Mouse (Mus musculus) kidney, postnatal 0 days (tissue): ENCODE results near the gene Smim23. TPM values are rescaled to one million over a fixed set of nuclear protein-coding genes. Genes with fewer than 3 reads are reported as not detected.

Experiments
- ATAC-seq: fragments of 200-750 bp; cut with Nextera tagmentation; replicated peaks from 2 replicates; pipeline ENCODE4 v1.8.0; 2017; ENCODE audit warnings: low read depth, moderate number of reproducible peaks, moderate TSS enrichment, moderate library complexity; ENCODE audit not compliant: low FRiP score
- DNase-seq: peaks from one replicate; pipeline ENCODE4 v3.0.0-alpha.2; 2016; ENCODE audit warnings: low spot score
- H3K27ac ChIP-seq: fragments of 300-500 bp; sonication (generic); 2 replicates; pipeline ENCODE4 v1.5.1; 2014; ENCODE audit warnings: mild to moderate bottlenecking
- H3K27me3 ChIP-seq: fragments of 300-500 bp; sonication (generic); 2 replicates; pipeline ENCODE4 v1.6.1; 2014; ENCODE audit warnings: low read length, mixed read lengths; ENCODE audit not compliant: insufficient read depth
- H3K36me3 ChIP-seq: fragments of 300-500 bp; sonication (generic); 2 replicates; pipeline ENCODE4 v1.6.1; 2014; ENCODE audit warnings: low read length, mixed read lengths; ENCODE audit not compliant: insufficient read depth
- H3K4me1 ChIP-seq: fragments of 300-500 bp; sonication (generic); replicated peaks from 2 replicates; pipeline ENCODE4 v1.6.1; 2014; ENCODE audit warnings: antibody characterized with exemption, low read length, mixed read lengths; ENCODE audit not compliant: insufficient read depth
- H3K4me2 ChIP-seq: fragments of 300-500 bp; sonication (generic); 2 replicates; pipeline ENCODE4 v1.6.1; 2014; ENCODE audit warnings: mild to moderate bottlenecking, low read length, moderate library complexity, mixed read lengths
- H3K4me3 ChIP-seq: fragments of 300-500 bp; sonication (generic); replicated peaks from 2 replicates; pipeline ENCODE4 v1.5.1; 2014; ENCODE audit warnings: low read depth, low read length
- H3K9ac ChIP-seq: fragments of 300-500 bp; sonication (generic); 2 replicates; pipeline ENCODE4 v1.6.1; 2014; ENCODE audit warnings: low read depth, low read length
- H3K9me3 ChIP-seq: fragments of 300-500 bp; sonication (generic); replicated peaks from 2 replicates; pipeline ENCODE4 v1.6.1; 2016; ENCODE audit warnings: low read length, inconsistent platforms, mixed read lengths
- CTCF ChIP-seq: IDR thresholded peaks from 2 replicates; pipeline ENCODE4 v1.5.1; 2016; ENCODE audit warnings: antibody characterized with exemption, low read depth, mild to moderate bottlenecking, moderate library complexity
- WGBS: fragments of 180-500 bp; shearing (Covaris S2); extraction: QIAGEN DNeasy Blood & Tissue Kit; methylation state at CpG from one replicate; pipeline ENCODE4 v1.1.7; 2014; 5-methylcytosine and 5-hydroxymethylcytosine counted together
- polyA plus RNA-seq: library from polyadenylated mRNA; unstranded; fragments of >200 nt; fragmentation: Nextera tagmentation; extraction: Ambion mirVana; gene quantifications from 2 replicates; pipeline ENCODE4 v1.2.1, GENCODE M21; 2015

The Smim23 gene
- polyA plus RNA-seq, 1 experiment from 2014 or later = not detected

DNA sequence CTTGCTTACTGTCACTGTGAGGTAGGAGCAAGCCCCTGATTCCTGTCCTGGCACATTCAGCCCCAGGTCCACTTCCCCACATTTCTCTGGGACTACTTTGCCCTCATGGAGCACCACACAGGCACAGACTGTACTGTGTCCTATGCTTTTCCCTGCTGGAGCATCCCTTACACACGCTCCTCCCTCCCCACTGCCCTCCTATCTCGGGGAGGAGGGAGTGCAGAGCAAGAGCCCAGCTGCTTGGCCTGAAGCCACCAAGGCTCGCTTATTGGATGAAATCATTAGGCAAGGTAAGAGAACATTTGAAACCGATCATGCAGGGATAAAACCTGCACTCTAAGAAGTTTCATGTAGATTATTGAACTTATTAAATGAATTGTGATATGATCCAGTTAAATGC, 20.7 kb downstream of the Smim23 start:
- DNase-seq (no peak), ATAC-seq (no peak)
- no peaks in the 10 kb centered on the region for H3K9me3 ChIP-seq
- H3K4me3 ChIP-seq = no peak overlapping the region
- no peak overlapping the region for H3K9ac ChIP-seq
- H3K27ac ChIP-seq = no peak overlapping the region
- H3K4me1 ChIP-seq = no peaks in the 10 kb centered on the region
- 48% methylated on average over 4 of the region's 4 CpGs for WGBS
- H3K4me2 ChIP-seq = no peak overlapping the region
- no peaks in the 10 kb centered on the region for H3K36me3 ChIP-seq
- TF ChIP-seq CTCF = no peak
- no peaks in the 10 kb centered on the region for H3K27me3 ChIP-seq

DNA sequence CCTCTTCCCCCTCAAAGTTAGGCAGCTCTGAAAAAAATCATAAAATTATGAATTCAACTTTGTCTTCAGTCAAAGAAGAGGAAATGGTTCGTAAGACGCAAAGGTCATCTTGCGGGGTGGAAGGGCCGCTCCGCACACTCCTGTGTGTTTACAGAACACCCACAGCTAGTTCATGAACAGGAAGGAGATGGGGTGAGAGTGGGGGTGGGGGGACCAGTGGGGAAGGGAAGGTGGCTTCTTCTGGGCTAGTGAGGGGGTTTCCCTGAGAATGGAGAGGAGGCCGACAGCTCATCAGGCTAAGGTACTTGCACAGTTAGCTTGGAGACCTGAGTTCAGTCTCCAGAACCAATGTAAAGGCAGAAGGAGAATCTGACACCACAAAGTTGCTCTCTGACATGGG, 22.7 kb downstream of the Smim23 start:
- Histone ChIP-seq H3K36me3 (no peaks in the 10 kb centered on the region), H3K27me3 (no peaks in the 10 kb centered on the region), H3K4me2 (no peak overlapping the region), H3K4me1 (no peaks in the 10 kb centered on the region), H3K27ac (no peak overlapping the region), H3K4me3 (no peak overlapping the region), H3K9ac (no peak overlapping the region), H3K9me3 (no peaks in the 10 kb centered on the region)
- WGBS = 33% methylated on average over 6 of the region's 6 CpGs
- DNase-seq = no peak
- ATAC-seq = no peak
- no peak for TF ChIP-seq CTCF

DNA sequence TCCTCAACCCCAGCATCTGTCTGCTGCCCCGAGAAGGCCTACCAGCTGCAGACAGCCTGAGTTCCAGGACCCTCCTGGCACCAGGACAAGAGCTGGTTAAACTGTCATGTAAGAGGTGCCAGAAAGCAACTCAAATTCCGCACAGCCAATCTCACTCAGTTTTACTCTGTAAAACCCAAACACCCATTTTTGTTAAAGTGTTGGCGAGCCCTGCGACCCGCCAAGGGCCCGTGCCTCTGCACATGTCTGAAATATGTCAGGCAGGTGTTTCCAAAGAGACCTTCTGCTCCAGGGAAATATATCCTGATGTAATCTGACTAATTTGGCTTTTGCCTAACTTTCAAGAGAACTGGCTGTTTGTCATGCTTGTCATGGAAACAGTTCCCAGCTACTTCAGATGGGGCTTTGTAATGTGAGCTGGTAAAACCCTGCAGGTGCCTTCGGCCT, 23.5 kb downstream of the Smim23 start:
- no peak for TF ChIP-seq CTCF
- Histone ChIP-seq H3K9me3 (no peaks in the 10 kb centered on the region), H3K9ac (no peak overlapping the region), H3K36me3 (no peaks in the 10 kb centered on the region), H3K4me3 (no peak overlapping the region), H3K4me1 (no peaks in the 10 kb centered on the region), H3K27me3 (no peaks in the 10 kb centered on the region), H3K27ac (no peak overlapping the region), H3K4me2 (no peak overlapping the region)
- DNase-seq (no peak), ATAC-seq (no peak)
- WGBS = 31% methylated on average over 7 of the region's 7 CpGs

DNA sequence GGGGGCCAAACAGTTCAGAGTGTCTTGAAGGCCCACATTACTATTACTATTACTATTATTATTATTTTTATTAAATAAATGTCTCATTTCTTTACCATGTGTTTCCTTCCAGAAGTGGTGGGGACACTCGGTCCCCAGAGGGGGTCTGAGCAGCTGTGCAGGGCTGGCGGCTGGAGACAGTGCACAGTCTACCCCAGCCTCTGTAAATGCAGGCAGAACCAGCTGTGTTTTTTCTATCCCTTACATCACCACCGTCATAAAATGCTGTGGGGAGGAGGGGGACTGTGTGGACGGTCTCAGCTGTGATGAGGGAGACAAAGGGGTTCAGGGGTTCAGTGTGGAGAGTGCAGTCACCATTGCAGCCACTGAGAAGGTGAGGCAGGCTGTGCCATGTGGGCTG, 26.0 kb downstream of the Smim23 start:
- no peaks in the 10 kb centered on the region for H3K4me1 ChIP-seq
- no peak overlapping the region for H3K4me3 ChIP-seq
- H3K27ac ChIP-seq = no peak overlapping the region
- no peak; the same call in 1 of the 2 replicates for ATAC-seq
- WGBS = 31% methylated on average over 4 of the region's 4 CpGs
- H3K9me3 ChIP-seq = no peaks in the 10 kb centered on the region
- no peak overlapping the region for H3K4me2 ChIP-seq
- no peak for TF ChIP-seq CTCF
- DNase-seq = peak; percentile 44
- H3K9ac ChIP-seq = no peak overlapping the region
- no peaks in the 10 kb centered on the region for H3K36me3 ChIP-seq
- H3K27me3 ChIP-seq = no peaks in the 10 kb centered on the region

DNA sequence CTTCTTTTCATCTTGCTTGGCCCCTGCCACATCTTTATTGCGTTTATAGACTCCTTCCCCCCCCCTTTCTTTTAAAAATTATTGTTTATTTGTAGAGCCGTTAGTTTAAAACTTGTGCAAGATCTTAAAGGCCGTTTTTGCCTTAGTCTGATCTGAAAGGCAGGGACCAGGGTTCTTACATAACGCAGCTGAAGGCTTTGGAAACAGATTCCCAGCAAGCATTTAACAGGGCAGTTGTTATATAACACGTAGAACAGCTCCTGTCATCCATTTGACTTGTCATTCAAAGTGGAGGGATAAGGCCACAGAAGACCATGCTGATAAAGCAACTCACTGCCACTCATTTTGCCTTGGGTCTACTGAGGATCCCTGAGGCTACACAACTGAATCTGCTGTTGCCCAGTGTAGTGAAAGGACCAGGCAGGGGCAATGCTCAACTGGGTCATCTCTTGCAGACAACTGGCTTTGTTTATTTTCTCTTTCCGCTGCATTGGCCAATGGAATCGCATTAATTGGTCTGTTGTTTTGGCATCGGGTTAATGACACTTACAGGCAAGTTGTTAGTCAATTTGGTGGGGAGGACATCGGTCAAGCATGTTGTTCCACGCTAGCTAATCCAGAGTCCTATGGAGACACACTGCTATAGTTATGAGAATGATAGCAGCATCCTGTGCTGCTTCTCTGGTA, 29.5 kb downstream of the Smim23 start:
- no peak overlapping the region for H3K9ac ChIP-seq
- ATAC-seq (no peak), DNase-seq (no peak)
- TF ChIP-seq CTCF = no peak
- WGBS = 32% methylated on average over 10 of the region's 10 CpGs
- H3K27me3 ChIP-seq = no peaks in the 10 kb centered on the region
- H3K36me3 ChIP-seq = no peaks in the 10 kb centered on the region
- H3K4me1 ChIP-seq = no peaks in the 10 kb centered on the region
- H3K9me3 ChIP-seq = no peaks in the 10 kb centered on the region
- H3K4me2 ChIP-seq = no peak overlapping the region
- H3K27ac ChIP-seq = no peak overlapping the region
- no peak overlapping the region for H3K4me3 ChIP-seq

DNA sequence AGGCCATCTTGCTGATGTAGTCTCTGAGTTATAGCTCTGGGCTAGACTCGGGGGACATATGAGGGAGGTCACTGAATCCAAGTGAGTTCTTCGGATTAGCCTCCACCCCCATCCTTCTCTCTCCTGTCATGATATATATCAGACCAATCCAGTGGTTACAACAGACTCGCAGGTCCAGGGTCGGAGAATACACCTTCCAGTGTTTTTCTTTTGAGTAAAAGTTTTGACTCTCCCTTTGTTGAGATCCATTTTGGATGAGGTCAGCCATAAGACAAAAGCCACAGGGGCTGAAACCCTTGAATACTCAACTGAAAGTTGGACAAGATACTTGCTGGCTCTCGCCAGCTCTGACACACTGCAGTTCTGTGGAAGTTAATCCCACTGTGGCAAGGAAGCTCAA, 38.2 kb downstream of the Smim23 start:
- DNase-seq = no peak
- no peak for ATAC-seq
- TF ChIP-seq CTCF = no peak
- WGBS = 70% methylated on average over 5 of the region's 5 CpGs
- Histone ChIP-seq H3K4me3 (no peak overlapping the region), H3K36me3 (no peaks in the 10 kb centered on the region), H3K4me2 (no peak overlapping the region), H3K27ac (no peak overlapping the region), H3K9me3 (no peaks in the 10 kb centered on the region), H3K9ac (no peak overlapping the region), H3K27me3 (no peaks in the 10 kb centered on the region), H3K4me1 (no peaks in the 10 kb centered on the region)
